Mouse (Mus musculus) intestine, embryonic 16.5 days (tissue): Measurements from ENCODE around the gene Dscam. TPM values are rescaled to one million over a fixed set of nuclear protein-coding genes. Genes with fewer than 3 reads are reported as not detected.

Source experiments
- ATAC-seq: fragments of 200-750 bp; cut with Nextera tagmentation; 2 replicates; pipeline ENCODE4 v1.8.0; 2017; ENCODE audit warnings: moderate TSS enrichment, moderate library complexity
- H3K27ac ChIP-seq: fragments of 300-500 bp; sonication (generic); 2 replicates; pipeline ENCODE4 v1.5.1; 2014; ENCODE audit warnings: mild to moderate bottlenecking, low read length
- H3K27me3 ChIP-seq: fragments of 300-500 bp; sonication (generic); replicated peaks from 2 replicates; pipeline ENCODE4 v1.6.1; 2014; ENCODE audit warnings: low read length, control low read depth, mixed read lengths; ENCODE audit not compliant: control insufficient read depth, insufficient read depth
- H3K36me3 ChIP-seq: fragments of 300-500 bp; sonication (generic); 2 replicates; pipeline ENCODE4 v1.6.1; 2014; ENCODE audit warnings: low read length, control low read depth; ENCODE audit not compliant: control insufficient read depth, insufficient read depth
- H3K4me1 ChIP-seq: fragments of 300-500 bp; sonication (generic); 2 replicates; pipeline ENCODE4 v1.6.1; 2014; ENCODE audit warnings: low read length, control low read depth, mixed read lengths; ENCODE audit not compliant: control insufficient read depth, insufficient read depth
- H3K4me2 ChIP-seq: fragments of 300-500 bp; sonication (generic); 2 replicates; pipeline ENCODE4 v1.6.1; 2014; ENCODE audit warnings: low read depth, low read length, control low read depth
- H3K4me3 ChIP-seq: fragments of 300-500 bp; sonication (generic); 2 replicates; pipeline ENCODE4 v1.5.1; 2014; ENCODE audit warnings: mild to moderate bottlenecking, low read length
- H3K9ac ChIP-seq: fragments of 300-500 bp; sonication (generic); 2 replicates; pipeline ENCODE4 v1.6.1; 2014; ENCODE audit warnings: low read depth, low read length
- H3K9me3 ChIP-seq: fragments of 300-500 bp; sonication (generic); 2 replicates; pipeline ENCODE4 v1.6.1; 2016; ENCODE audit warnings: low read length, control low read depth; ENCODE audit not compliant: control insufficient read depth
- WGBS: fragments of 180-500 bp; shearing (Covaris S2); extraction: QIAGEN DNeasy Blood & Tissue Kit; methylation state at CpG from one replicate; pipeline ENCODE4 v1.1.7; 2014; 5-methylcytosine and 5-hydroxymethylcytosine counted together
- polyA plus RNA-seq: library from polyadenylated mRNA; unstranded; fragments of >200 nt; fragmentation: Nextera tagmentation; extraction: Ambion mirVana; gene quantifications from 2 replicates; pipeline ENCODE4 v1.2.1, GENCODE M21; 2015

Dscam gene
- polyA plus RNA-seq, 1 experiment from 2014 or later, result 0.21 TPM

DNA sequence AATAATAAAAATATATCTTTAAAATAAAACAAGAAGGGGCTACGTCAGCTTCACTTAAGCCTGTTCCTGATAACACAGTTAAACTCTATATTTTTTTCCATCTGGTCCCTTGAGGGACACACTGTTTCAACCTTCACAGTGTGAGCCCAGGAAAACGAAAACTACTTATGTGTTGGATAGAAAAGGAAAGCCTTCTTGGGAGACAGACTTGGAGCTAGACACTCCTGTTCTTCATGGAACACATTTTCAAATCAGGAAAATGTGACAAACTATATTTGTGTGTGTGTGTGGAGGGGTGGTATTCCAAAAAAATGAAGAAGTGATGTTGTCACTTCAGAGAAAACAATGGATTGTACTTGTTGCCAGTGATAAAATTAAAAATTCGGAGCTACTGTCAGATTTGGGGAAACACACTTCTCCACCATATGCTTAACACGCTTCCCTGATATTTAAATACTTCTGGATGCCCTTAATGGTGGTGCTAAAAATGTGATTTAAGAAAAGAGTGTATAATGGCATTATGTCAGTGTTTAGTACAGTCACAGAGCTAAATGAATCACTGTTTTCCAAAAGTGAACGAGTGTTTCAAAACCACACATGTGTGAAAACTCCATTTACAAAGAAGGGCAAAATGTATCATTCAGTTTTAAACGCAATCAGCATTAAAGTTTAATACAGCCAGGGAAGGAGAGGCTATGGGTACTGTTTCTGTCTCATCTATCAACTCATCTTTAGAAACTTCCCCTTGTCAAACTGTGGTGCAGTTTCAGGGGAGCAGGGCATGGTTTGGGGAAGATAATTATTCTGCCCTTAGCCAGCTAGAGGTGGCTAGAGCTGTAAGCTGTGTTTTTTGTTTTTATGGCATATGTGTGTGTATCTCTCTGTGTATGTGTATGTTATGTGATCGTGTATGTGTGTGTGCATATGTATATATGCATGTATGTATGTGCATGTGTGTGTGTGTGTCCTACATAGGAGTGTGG lies 430.2 kb downstream of the Dscam start:
- no peaks in the 10 kb centered on the region for H3K9me3 ChIP-seq
- H3K9ac ChIP-seq, result no peak overlapping the region
- H3K4me1 ChIP-seq, result no peaks in the 10 kb centered on the region
- H3K27me3 ChIP-seq, result no peaks in the 10 kb centered on the region
- H3K4me2 ChIP-seq, result no peak overlapping the region
- ATAC-seq, result no peak
- no peak overlapping the region for H3K4me3 ChIP-seq
- H3K36me3 ChIP-seq, result no peaks in the 10 kb centered on the region
- no peak overlapping the region for H3K27ac ChIP-seq
- whole genome bisulfite sequencing, result 77% methylated on average over 7 of the region's 7 CpGs

GRCm38 (mm10) chr16:96736501-96736900 lies 434.1 kb downstream of the Dscam start:
- Histone ChIP-seq H3K27me3 (no peaks in the 10 kb centered on the region), H3K9ac (no peak overlapping the region), H3K4me1 (no peaks in the 10 kb centered on the region), H3K27ac (no peak overlapping the region), H3K36me3 (no peaks in the 10 kb centered on the region), H3K4me3 (no peak overlapping the region), H3K9me3 (no peaks in the 10 kb centered on the region), H3K4me2 (no peak overlapping the region)
- ATAC-seq, result no peak
- 78% methylated on average over 1 of the region's 1 CpGs for WGBS

GRCm38 (mm10) chr16:96730881-96731280 lies 439.7 kb downstream of the Dscam start:
- ATAC-seq, result no peak
- Histone ChIP-seq H3K27ac (no peak overlapping the region), H3K9me3 (no peaks in the 10 kb centered on the region), H3K9ac (no peak overlapping the region), H3K36me3 (no peaks in the 10 kb centered on the region), H3K4me2 (no peak overlapping the region), H3K4me3 (no peak overlapping the region), H3K4me1 (no peaks in the 10 kb centered on the region), H3K27me3 (no peaks in the 10 kb centered on the region)
- 78% methylated on average over 3 of the region's 3 CpGs for WGBS

- H3K9ac ChIP-seq, result no peak overlapping the region
- WGBS, result 39% methylated on average over 13 of the region's 13 CpGs
- H3K27me3 ChIP-seq, result no peaks in the 10 kb centered on the region
- no peak overlapping the region for H3K4me3 ChIP-seq
- no peak overlapping the region for H3K27ac ChIP-seq
- ATAC-seq, result no peak
- H3K4me2 ChIP-seq, result no peak overlapping the region
- no peaks in the 10 kb centered on the region for H3K9me3 ChIP-seq
- H3K36me3 ChIP-seq, result no peaks in the 10 kb centered on the region
- no peaks in the 10 kb centered on the region for H3K4me1 ChIP-seq
These were observed 442.4 kb downstream of the Dscam start for GRCm38 (mm10) chr16:96727836-96728774.

GRCm38 (mm10) chr16:96725071-96725724 lies 445.4 kb downstream of the Dscam start:
- no peak for ATAC-seq
- H3K4me1 ChIP-seq, result no peaks in the 10 kb centered on the region
- no peak overlapping the region for H3K4me3 ChIP-seq
- no peak overlapping the region for H3K27ac ChIP-seq
- no peaks in the 10 kb centered on the region for H3K36me3 ChIP-seq
- H3K9me3 ChIP-seq, result no peaks in the 10 kb centered on the region
- no peak overlapping the region for H3K4me2 ChIP-seq
- H3K27me3 ChIP-seq, result no peaks in the 10 kb centered on the region
- WGBS, result 80% methylated on average over 8 of the region's 8 CpGs
- no peak overlapping the region for H3K9ac ChIP-seq

DNA sequence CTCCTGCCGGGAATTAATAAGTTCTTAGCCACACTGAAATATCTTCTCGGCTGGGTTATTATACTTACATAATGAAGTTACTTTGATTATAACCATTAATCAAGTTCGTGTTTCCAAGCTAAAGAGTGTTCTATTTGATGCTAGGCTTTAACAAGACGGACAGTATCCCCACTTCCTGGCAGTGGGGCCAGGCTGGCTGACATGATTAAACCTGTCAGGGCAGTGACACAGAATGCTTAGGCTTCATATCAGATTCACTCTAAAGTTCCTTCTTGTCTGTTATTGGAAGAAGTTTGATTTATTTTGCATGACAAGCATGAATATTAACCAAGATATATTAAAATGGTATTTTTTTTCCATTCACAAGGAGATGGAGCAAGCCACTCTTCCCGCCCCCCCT lies 446.0 kb downstream of the Dscam start:
- no peak overlapping the region for H3K27ac ChIP-seq
- no peaks in the 10 kb centered on the region for H3K9me3 ChIP-seq
- no peaks in the 10 kb centered on the region for H3K27me3 ChIP-seq
- H3K4me3 ChIP-seq, result no peak overlapping the region
- H3K36me3 ChIP-seq, result no peaks in the 10 kb centered on the region
- H3K4me2 ChIP-seq, result no peak overlapping the region
- 58% methylated on average over 5 of the region's 5 CpGs for WGBS
- H3K9ac ChIP-seq, result no peak overlapping the region
- no peaks in the 10 kb centered on the region for H3K4me1 ChIP-seq
- no peak for ATAC-seq

DNA sequence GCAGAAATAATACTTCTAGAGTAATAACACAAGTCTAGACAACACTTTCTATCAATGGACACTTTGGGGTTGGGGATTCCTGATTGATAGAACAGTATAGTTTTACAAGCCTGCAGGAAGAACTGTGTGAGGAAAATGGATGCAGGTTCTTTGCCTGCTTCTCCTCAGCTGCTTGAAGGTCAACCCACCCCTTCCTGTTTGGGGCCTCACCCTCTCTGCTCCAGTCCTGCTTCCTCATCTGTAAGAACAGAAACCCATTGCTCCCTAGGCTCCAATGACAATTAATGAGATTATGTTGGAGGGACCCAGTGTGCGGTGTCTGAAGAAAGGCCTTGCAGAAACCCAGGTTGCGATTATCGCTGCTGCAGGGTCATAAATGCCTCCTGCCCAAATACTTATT lies 446.4 kb downstream of the Dscam start:
- no peak overlapping the region for H3K4me3 ChIP-seq
- H3K9me3 ChIP-seq, result no peaks in the 10 kb centered on the region
- no peak overlapping the region for H3K9ac ChIP-seq
- H3K4me1 ChIP-seq, result no peaks in the 10 kb centered on the region
- 59% methylated on average over 3 of the region's 3 CpGs for WGBS
- H3K27me3 ChIP-seq, result no peaks in the 10 kb centered on the region
- H3K36me3 ChIP-seq, result no peaks in the 10 kb centered on the region
- ATAC-seq, result no peak
- no peak overlapping the region for H3K4me2 ChIP-seq
- no peak overlapping the region for H3K27ac ChIP-seq

- H3K9me3 ChIP-seq, result no peaks in the 10 kb centered on the region
- no peak overlapping the region for H3K27ac ChIP-seq
- ATAC-seq, result no peak
- 94% methylated on average over 2 of the region's 2 CpGs for WGBS
- H3K4me2 ChIP-seq, result no peak overlapping the region
- H3K27me3 ChIP-seq, result no peaks in the 10 kb centered on the region
- no peak overlapping the region for H3K4me3 ChIP-seq
- no peak overlapping the region for H3K9ac ChIP-seq
- no peaks in the 10 kb centered on the region for H3K4me1 ChIP-seq
- H3K36me3 ChIP-seq, result no peaks in the 10 kb centered on the region
These were observed 447.4 kb downstream of the Dscam start for GRCm38 (mm10) chr16:96723066-96723669.
